Mouse (Mus musculus) neural tube, embryonic 11.5 days (tissue): ENCODE results near the gene Igfbp2. TPM values are rescaled to one million over a fixed set of nuclear protein-coding genes. Genes with fewer than 3 reads are reported as not detected.

Experiments
- ATAC-seq: fragments of 200-750 bp; cut with Nextera tagmentation; 2 replicates; pipeline ENCODE4 v1.8.0; 2017; ENCODE audit warnings: moderate number of reproducible peaks, mild to moderate bottlenecking, moderate TSS enrichment, moderate library complexity; ENCODE audit not compliant: insufficient read depth, low FRiP score, low TSS enrichment
- DNase-seq: peaks from one replicate; pipeline ENCODE4 v3.0.0-alpha.2; 2015; ENCODE audit warnings: low spot score
- H3K27ac ChIP-seq: fragments of 300-500 bp; sonication (generic); 2 replicates; pipeline ENCODE4 v1.5.1; 2014; ENCODE audit warnings: low read depth, mild to moderate bottlenecking, low read length
- H3K27me3 ChIP-seq: fragments of 300-500 bp; sonication (generic); 2 replicates; pipeline ENCODE4 v1.6.1; 2014; ENCODE audit warnings: mild to moderate bottlenecking, low read length, mixed read lengths; ENCODE audit not compliant: control insufficient read depth, insufficient read depth
- H3K36me3 ChIP-seq: fragments of 300-500 bp; sonication (generic); 2 replicates; pipeline ENCODE4 v1.6.1; 2014; ENCODE audit warnings: mild to moderate bottlenecking, low read length, moderate library complexity, mixed read lengths; ENCODE audit not compliant: control insufficient read depth, insufficient read depth
- H3K4me1 ChIP-seq: fragments of 300-500 bp; sonication (generic); 2 replicates; pipeline ENCODE4 v1.6.1; 2014; ENCODE audit warnings: low read length, mixed read lengths; ENCODE audit not compliant: control insufficient read depth, insufficient read depth
- H3K4me2 ChIP-seq: fragments of 300-500 bp; sonication (generic); 2 replicates; pipeline ENCODE4 v1.6.1; 2014; ENCODE audit warnings: low read depth, mild to moderate bottlenecking, moderate library complexity
- H3K4me3 ChIP-seq: fragments of 300-500 bp; sonication (generic); 2 replicates; pipeline ENCODE4 v1.5.1; 2014; ENCODE audit warnings: low read depth, low read length
- H3K9ac ChIP-seq: fragments of 300-500 bp; sonication (generic); 2 replicates; pipeline ENCODE4 v1.6.1; 2014; ENCODE audit warnings: mild to moderate bottlenecking, low read length
- H3K9me3 ChIP-seq: fragments of 300-500 bp; sonication (generic); 2 replicates; pipeline ENCODE4 v1.6.1; 2016; ENCODE audit warnings: low read length; ENCODE audit not compliant: control insufficient read depth
- WGBS: fragments of 180-500 bp; shearing (Covaris S2); extraction: QIAGEN DNeasy Blood & Tissue Kit; methylation state at CpG from one replicate; pipeline ENCODE4 v1.1.7; 2014; 5-methylcytosine and 5-hydroxymethylcytosine counted together
- polyA plus RNA-seq: library from polyadenylated mRNA; unstranded; fragments of >200 nt; fragmentation: Nextera tagmentation; extraction: Ambion mirVana; gene quantifications from 2 replicates; pipeline ENCODE4 v1.2.1, GENCODE M21; 2014

Gene Igfbp2
- polyA plus RNA-seq, 1 experiment from 2014 or later, result 422 TPM

DNA sequence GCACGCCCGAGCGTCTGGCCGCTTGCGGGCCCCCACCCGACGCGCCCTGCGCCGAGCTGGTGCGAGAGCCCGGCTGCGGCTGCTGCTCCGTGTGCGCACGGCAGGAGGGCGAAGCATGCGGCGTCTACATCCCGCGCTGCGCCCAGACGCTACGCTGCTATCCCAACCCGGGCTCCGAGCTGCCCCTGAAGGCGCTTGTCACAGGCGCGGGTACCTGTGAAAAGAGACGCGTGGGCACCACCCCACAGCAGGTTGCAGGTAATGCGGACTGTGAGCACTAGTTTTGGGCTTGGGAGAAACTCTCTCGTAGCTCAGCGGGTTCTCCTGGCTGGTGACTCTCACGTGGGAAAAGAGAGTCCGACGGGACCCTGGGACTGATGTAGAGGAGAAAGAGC, 401 bp downstream of the Igfbp2 start:
- DNase-seq, result no peak
- Histone ChIP-seq H3K4me2 (peak overlapping the region; percentile 94), H3K27ac (peak overlapping the region; percentile 80), H3K9me3 (no peaks in the 10 kb centered on the region), H3K9ac (peak overlapping the region; percentile 85), H3K4me3 (peak overlapping the region; percentile 84), H3K36me3 (no peaks in the 10 kb centered on the region), H3K4me1 (peaks cover 17% of the 10 kb centered on the region), H3K27me3 (no peaks in the 10 kb centered on the region)
- under 1% methylated on average over 34 of the region's 37 CpGs for WGBS
- ATAC-seq, result peak; percentile 40

DNA sequence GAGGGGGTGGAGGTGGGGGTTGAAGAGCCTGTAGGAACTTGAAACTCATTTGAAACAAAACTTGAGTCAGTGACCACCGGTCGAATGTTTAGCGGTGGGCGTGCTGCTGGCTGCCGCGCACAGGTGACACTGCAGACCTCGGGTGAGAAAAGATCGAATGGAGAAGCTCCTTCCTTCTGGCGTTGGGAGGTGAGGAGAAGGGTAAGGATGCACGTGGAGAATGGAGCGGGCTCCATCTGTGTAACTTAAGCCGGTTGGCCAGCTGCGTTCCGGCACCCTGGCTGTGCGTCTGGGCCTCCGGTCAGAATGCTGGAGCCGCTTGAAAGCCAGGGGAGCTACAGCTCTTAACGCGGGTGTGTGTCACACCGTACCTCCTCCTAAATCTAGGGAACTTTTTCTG, 983 bp downstream of the Igfbp2 start:
- WGBS, result under 1% methylated on average over 20 of the region's 20 CpGs
- Histone ChIP-seq H3K27me3 (no peaks in the 10 kb centered on the region), H3K4me2 (peak overlapping the region; percentile 94), H3K9me3 (no peaks in the 10 kb centered on the region), H3K4me1 (peaks cover 17% of the 10 kb centered on the region), H3K36me3 (no peaks in the 10 kb centered on the region; the same call in 1 of the 2 replicates), H3K4me3 (peak overlapping the region; percentile 84), H3K9ac (peak overlapping the region; percentile 85), H3K27ac (peak overlapping the region; percentile 80; the same call in 1 of the 2 replicates)
- no peak for ATAC-seq
- DNase-seq, result peak; percentile 56

DNA sequence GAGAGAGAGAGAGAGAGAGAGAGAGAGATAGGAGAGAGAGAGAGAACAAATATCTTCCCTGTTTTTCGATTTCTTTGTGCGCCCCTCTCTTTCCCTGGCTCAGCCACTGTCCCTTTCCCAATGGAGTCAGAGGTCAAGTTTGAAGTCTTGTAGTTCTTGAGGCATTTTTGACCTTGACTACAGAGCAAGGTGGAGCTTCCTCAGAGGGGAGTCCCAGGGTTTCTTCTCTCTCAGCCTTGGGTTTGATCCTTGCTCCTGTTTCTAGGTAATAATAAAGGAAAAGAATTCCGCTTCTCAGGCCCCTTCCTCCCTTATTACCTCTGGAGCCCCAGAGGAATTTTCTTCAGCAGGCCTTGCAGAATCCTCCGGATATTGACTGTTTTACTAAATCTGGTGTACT, 1.6 kb downstream of the Igfbp2 start:
- no peaks in the 10 kb centered on the region; the same call in 1 of the 2 replicates for H3K36me3 ChIP-seq
- H3K27ac ChIP-seq, result 0 out of 2 replicates have a peak overlapping the region, but pooled peaks have one; percentile 65
- ATAC-seq, result no peak
- peak overlapping the region; percentile 85 for H3K9ac ChIP-seq
- no peak for DNase-seq
- peak overlapping the region; percentile 94 for H3K4me2 ChIP-seq
- WGBS, result 4% methylated on average over 4 of the region's 4 CpGs
- peaks cover 17% of the 10 kb centered on the region for H3K4me1 ChIP-seq
- peak overlapping the region; percentile 84 for H3K4me3 ChIP-seq
- no peaks in the 10 kb centered on the region for H3K27me3 ChIP-seq
- no peaks in the 10 kb centered on the region for H3K9me3 ChIP-seq

DNA sequence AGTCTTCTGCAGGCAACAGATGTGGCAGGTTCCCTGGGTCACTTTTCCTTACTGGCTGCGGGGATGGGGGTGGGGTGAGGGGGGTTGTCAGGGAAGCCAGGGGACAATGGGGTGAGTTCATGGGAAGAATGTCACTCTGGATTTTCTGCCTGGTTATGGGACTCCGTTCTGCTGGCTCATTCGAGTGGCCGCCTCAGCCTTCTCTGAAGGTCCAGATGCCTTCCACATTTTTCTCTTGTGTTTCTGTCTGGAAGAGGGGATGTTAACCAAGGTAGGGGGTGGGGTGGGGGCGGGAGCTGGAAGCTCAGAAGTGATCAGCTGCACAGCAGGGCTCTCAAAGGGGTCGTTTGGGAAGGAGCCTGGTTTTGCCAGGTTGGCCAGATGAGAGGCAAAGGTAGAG, 2.1 kb downstream of the Igfbp2 start:
- Histone ChIP-seq H3K27me3 (no peaks in the 10 kb centered on the region), H3K4me2 (peak overlapping the region; percentile 94), H3K36me3 (peaks cover 2% of the 10 kb centered on the region; the same call in 1 of the 2 replicates), H3K9me3 (no peaks in the 10 kb centered on the region), H3K9ac (peak overlapping the region; percentile 85), H3K4me1 (peaks cover 17% of the 10 kb centered on the region), H3K4me3 (peak overlapping the region; percentile 84), H3K27ac (peak overlapping the region; percentile 65)
- WGBS, result 0% methylated on average over 6 of the region's 6 CpGs
- DNase-seq, result peak; percentile 52
- ATAC-seq, result no peak

DNA sequence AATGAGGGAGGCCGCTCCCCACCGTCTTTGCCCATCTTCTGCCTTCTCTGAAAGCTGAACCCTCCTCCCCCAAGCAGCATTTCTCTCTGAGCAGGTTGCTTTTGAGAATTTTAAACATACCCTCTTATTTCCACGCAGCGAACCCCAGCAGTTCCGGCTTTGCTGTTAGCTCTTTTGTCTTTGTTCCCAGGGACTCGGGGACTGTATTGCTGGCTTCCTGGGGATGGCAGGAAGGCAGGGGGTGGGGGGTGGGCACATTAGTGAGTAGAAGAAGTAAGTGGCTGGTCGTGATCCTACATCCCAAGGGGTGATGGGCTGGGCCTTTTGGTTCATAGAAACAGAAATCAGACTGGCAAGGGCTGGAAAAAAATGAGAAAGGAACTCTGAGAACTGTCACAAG, 2.6 kb downstream of the Igfbp2 start:
- Histone ChIP-seq H3K36me3 (peaks cover 2% of the 10 kb centered on the region; the same call in 1 of the 2 replicates), H3K4me3 (peak overlapping the region; percentile 84), H3K27me3 (no peaks in the 10 kb centered on the region), H3K9me3 (no peaks in the 10 kb centered on the region), H3K4me2 (peak overlapping the region; percentile 94), H3K9ac (peak overlapping the region; percentile 85), H3K4me1 (peaks cover 17% of the 10 kb centered on the region), H3K27ac (peak overlapping the region; percentile 65)
- 6% methylated on average over 7 of the region's 7 CpGs for WGBS
- peak; percentile 35 for DNase-seq
- ATAC-seq, result no peak

DNA sequence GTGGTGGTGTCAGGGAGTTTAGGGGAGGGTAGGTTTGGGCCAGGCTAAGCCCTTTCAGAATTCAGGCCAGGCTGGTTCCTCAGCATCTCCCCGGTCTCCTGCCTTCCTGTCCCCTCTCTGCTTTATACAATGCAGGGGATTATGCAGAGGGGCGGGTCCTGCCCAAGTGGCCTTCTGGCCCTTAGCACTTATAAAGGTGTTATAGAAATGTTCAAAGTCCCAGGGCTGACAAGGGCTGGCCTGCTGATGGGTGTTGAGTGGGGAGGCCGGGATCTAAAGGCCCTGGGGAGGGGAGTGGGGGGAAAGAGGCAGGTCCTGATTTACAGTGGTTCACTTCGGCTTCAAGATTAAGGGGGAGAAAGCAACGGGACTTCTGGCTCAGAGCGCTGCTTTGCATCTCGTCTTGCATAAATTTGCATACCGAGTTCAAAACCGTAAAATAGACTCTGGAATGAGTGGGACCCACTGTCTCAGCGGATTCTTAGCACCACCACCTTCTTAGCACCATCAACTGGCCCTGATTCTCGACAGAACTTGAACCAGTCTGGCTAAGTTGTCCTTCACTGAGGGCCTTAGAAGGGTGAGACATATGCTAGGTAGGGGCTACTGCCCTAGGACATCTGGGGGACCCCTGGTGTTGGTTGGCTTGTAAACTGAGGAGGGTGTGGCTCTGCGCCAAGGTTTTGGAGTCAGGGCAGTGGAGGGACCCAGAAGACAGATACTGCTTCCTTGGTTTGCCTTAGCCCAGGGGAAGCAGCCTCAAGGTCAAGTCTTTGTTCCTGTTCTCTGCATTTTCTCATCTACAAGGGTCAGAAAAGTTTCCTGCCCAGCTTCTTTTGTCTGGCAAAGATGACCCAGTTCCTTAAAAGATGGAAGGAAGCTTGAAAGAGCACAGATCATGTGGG, 3.4 kb downstream of the Igfbp2 start:
- H3K4me2 ChIP-seq, result peak overlapping the region; percentile 94
- H3K9me3 ChIP-seq, result no peaks in the 10 kb centered on the region
- 12% methylated on average over 12 of the region's 12 CpGs for WGBS
- peaks cover 17% of the 10 kb centered on the region for H3K4me1 ChIP-seq
- H3K27ac ChIP-seq, result peak overlapping the region; percentile 65
- peak overlapping the region; percentile 84 for H3K4me3 ChIP-seq
- ATAC-seq (peak; percentile 33; the same call in 1 of the 2 replicates), DNase-seq (peak; percentile 44)
- H3K36me3 ChIP-seq, result peaks cover 2% of the 10 kb centered on the region; the same call in 1 of the 2 replicates
- no peaks in the 10 kb centered on the region for H3K27me3 ChIP-seq
- peak overlapping the region; percentile 85 for H3K9ac ChIP-seq

DNA sequence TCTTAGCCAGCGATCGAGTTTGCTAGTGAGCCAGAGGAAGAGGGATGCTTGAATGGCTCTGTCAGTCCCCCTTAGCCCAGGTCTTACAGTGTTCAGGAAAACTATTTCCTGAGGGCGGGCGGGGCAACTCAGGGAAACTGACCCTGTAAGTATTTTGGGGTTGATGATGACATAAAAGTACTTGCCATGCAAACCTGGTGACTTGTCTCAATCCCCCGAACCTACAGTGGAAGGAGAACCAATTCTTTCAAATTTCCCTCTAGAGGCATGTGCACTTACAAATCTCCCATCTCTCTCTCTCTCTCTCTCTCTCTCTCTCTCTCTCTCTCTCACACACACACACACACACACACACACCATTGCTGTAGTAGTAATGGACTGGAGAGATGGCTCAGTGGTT, 4.5 kb downstream of the Igfbp2 start:
- no peak overlapping the region for H3K4me3 ChIP-seq
- H3K4me2 ChIP-seq, result no peak overlapping the region
- DNase-seq (no peak), ATAC-seq (no peak)
- peaks cover 17% of the 10 kb centered on the region for H3K4me1 ChIP-seq
- H3K9me3 ChIP-seq, result no peaks in the 10 kb centered on the region
- H3K27me3 ChIP-seq, result no peaks in the 10 kb centered on the region
- 91% methylated on average over 5 of the region's 5 CpGs for WGBS
- H3K9ac ChIP-seq, result no peak overlapping the region
- peaks cover 2% of the 10 kb centered on the region; the same call in 1 of the 2 replicates for H3K36me3 ChIP-seq
- no peak overlapping the region for H3K27ac ChIP-seq

DNA sequence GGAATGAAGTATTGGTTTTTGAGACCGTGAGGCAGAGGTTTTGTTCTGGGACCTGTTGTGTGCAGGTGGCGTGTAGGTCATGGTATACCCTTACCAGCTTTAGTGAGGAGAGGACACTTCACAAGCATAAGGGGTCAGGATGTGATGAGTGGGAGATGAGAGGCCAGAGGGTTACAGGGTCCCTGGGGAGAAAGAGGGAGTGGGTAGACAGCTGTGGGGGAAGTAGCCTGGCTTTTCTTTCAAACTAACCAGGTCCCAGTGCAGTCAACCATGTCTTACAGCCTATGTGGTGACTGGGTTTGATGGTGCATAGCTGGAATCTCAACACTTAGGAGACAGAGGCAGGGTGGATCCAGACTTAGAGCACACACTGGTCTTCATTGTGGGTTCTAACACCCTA, 6.2 kb downstream of the Igfbp2 start:
- peaks cover 2% of the 10 kb centered on the region; the same call in 1 of the 2 replicates for H3K36me3 ChIP-seq
- no peak overlapping the region for H3K4me2 ChIP-seq
- H3K4me3 ChIP-seq, result no peak overlapping the region
- DNase-seq, result no peak
- no peak overlapping the region for H3K27ac ChIP-seq
- H3K9me3 ChIP-seq, result no peaks in the 10 kb centered on the region
- H3K27me3 ChIP-seq, result no peaks in the 10 kb centered on the region
- no peak for ATAC-seq
- H3K9ac ChIP-seq, result no peak overlapping the region
- H3K4me1 ChIP-seq, result peaks cover 15% of the 10 kb centered on the region
- 95% methylated on average over 2 of the region's 2 CpGs for WGBS
